Mouse (Mus musculus) gastrocnemius, adult 18-20 months (tissue): ENCODE measurements around the gene Golm1. TPM values are rescaled to one million over a fixed set of nuclear protein-coding genes. Genes with fewer than 3 reads are reported as not detected.
"Not testable (repeated sequence)": the region's sequence is repeated elsewhere in the genome, so short reads cannot be mapped to it uniquely, and the experiment has no call there.

Source experiments
- DNase-seq: peaks from one replicate; pipeline ENCODE4 v3.0.0; 2021; ENCODE audit warnings: low spot score
- long read RNA-seq, 2 experiments: library from polyadenylated mRNA; stranded (forward); transcript quantifications; one replicate each; pipeline ENCODE4 v2.0.0; 2021
- total RNA-seq, 2 experiments: library from RNA; stranded (reverse); gene quantifications; 2 replicates each; pipeline ENCODE4 v1.2.3; 2021

The Golm1 gene
- 1 to 10 TPM; 5.7 to 7.5 TPM for total RNA-seq
- long read RNA-seq, experiment 1, partial matches to known transcripts = 18 of 23 reads
- long read RNA-seq, experiment 1, other reads (novel, unspliced or antisense) = 2 of 23 reads
- long read RNA-seq, experiment 2, partial matches to known transcripts = 6 of 12 reads
- long read RNA-seq, experiment 2, other reads (novel, unspliced or antisense) = 4 of 12 reads

DNA sequence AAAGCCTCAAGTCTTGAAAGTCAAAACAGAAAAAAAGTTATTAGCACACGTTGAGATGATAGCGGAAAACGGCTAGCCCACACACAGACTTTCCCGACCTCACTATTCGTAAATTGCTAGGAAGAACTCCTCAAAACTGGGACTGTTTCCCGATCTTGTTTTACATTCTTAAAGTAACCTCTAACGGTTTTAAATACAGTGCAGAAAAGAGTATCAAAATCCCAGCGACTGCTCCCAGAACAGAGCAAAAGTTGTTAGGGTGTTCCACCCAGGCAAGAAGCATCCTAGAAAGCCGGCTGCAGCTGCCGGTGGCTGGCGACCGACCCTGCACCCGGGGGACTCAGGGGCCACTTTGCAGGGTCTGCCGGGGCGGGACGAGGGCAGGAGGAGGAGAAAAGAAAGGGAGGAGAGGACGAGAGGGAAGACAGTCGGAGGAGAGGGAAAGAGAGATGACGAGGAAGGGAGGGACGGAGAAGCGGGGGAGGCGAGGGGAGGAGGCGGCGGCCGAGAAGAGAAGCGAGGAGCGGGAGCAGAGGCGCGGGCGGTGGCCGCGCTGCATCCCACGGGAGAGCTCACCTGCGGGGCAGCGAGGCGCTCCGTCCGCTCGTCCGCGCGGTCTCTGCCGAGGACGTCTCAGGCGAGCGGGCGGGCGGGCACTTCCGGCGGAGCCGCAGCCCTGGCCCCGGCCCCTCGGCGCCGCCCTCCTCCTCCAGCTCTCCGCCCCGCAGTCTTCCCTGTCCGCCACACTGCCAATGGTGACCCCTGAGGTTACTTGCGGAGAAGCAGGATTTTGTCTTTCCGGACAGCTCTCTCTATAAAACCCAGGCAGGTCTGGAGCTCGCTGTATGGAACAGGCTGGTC is at the start of gene Golm1:
Gene Golm1 (minus strand): TSS at position 661 of the 861 bp plus-strand sequence.
- DNase-seq = peak; percentile 24

DNA sequence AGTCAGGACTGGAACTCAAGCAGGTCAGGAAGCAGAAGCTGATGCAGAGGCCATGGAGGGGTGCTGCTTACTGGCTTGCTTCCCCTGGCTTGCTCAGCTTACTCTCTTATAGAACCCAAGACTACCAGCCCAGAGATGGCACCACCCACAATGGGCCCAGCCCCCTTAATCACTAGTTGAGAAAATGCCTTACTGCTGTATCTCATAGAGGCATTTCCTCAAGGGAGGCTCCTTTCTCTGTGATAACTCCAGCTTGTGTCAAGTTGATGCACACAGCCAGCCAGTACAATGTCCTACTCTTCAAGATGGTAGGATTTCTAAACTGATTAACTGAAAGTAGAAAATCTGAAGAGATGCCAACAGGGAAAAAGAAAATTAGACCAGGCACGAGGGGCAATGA is 46.5 kb upstream of the Golm1 start:
- DNase-seq = not testable (repeated sequence)

GRCm38 (mm10) chr13:59719475-59719874 is 43.9 kb upstream of the Golm1 start:
- no peak for DNase-seq

- DNase-seq = not testable (repeated sequence)
Measured at GRCm38 (mm10) chr13:59718857-59719440, 43.3 kb upstream of the Golm1 start.

DNA sequence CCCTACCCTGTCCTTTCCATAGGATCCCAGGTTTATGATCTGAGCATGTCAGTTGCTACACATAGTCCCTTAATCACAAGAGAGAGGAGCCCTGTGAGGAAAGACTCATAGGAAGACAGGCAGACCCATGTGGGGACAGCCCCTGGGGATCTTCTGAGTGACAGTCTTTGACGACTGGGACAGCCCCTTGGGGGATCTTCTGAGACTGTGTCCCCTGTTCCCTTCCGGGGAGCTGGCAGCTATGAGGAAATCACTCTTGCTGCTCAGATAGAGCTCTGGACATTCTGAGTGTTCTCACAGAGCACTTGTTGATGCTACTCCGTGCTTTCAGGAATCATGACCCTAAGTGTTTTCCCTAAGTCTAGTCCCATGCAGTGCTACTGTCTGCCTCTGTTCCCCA is 38.1 kb upstream of the Golm1 start:
- DNase-seq = no peak

- DNase-seq = not testable (repeated sequence)
Measured at GRCm38 (mm10) chr13:59711984-59712383, 36.4 kb upstream of the Golm1 start, which contains the start of gene Spata31d1b. Gene Spata31d1b (plus strand): TSS chr13:59712284.

DNA sequence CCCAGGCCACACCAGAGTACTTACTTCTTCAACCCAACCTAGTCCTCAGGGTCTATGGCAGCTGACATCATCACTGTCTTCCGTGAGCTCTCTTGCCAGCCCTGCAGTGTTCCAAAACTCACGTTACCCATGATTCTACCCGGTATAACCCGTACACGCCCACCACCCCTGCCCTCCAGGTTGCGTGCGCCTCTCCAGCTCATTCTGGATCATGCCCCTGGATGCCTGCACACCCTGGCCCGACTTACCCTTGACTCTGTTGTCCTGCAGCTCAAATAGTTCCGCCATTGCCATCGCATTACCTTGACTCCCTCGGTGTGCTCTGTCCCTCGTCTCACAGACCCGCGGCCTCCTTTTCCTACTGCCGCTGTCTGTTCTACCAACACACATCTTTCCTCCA is 34.6 kb upstream of the Golm1 start, which contains the start of gene Spata31d1a:
Gene Spata31d1a (minus strand): TSS at position 101 of the 400 bp plus-strand sequence.
- DNase-seq = no peak

GRCm38 (mm10) chr13:59704562-59704961 is 29.0 kb upstream of the Golm1 start:
- DNase-seq = no peak

DNA sequence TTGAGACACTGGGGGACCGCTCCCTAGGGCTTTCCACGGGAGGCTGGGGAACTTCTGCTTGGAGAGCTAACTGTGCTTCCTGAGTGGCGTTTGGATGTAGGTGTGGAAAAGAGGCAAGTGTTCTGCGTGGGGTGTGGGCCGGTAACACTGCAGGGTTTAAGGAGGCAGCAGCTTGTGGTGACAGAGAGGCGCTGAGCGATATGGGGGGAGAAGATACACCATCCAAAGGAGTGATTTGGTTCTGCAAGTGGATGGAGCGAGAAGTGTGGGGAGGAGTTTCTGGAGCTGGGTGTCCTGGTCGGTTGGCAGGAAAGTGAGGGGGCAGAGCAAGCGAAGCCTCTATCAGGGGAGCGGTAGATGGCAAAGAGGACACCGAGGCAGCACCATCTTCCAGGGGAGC is 27.9 kb upstream of the Golm1 start:
- no peak for DNase-seq

- DNase-seq = not testable (repeated sequence)
Measured at GRCm38 (mm10) chr13:59700137-59700536, 24.5 kb upstream of the Golm1 start.

- DNase-seq = no peak
Measured at GRCm38 (mm10) chr13:59699131-59699530, 23.5 kb upstream of the Golm1 start.

- DNase-seq = no peak
Measured at GRCm38 (mm10) chr13:59695781-59696180, 20.2 kb upstream of the Golm1 start.

GRCm38 (mm10) chr13:59694008-59694407 is 18.4 kb upstream of the Golm1 start, which contains the start of gene 4921517D22Rik:
Gene 4921517D22Rik (minus strand): TSS chr13:59694108.
- no peak for DNase-seq

DNA sequence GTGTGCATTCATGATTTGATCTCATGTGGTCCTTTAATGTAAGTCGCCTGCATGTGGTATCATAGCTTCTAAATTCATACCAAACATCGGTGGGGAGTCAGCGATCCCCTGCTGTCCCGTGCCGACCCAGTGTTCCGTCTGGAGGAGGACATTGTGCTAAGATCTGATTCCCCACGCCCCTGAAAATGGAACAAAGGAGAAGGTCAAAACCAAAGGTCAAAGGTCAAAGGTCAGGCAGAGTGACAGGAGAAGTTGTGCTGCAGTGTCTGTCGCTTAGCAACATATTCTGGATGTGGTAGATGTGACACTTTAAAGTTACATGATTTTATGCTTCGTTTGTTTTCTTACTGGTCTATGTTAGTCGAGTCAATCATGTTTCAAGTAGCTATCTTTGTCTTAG is 15.9 kb upstream of the Golm1 start:
- DNase-seq = no peak

DNA sequence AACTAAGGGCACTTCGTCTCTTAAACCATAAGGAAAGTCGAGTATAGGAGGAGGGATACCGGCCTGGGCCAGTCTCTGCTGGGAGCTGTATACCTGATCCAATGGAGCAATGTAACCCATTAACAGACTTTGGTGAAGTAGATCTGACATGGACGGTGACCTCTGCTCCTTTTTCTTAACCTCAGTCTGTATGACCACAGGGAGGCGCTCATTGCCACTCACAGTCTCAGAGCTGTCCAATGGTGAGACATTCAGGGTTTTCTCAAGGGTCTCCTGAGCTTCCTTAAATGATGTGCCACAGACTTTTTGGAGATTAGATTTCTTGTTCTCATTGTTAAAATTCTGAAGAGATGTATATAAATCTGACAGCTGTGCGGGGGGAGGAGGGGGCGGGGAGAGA is 15.0 kb upstream of the Golm1 start:
- no peak for DNase-seq

GRCm38 (mm10) chr13:59689843-59690242 is 14.2 kb upstream of the Golm1 start:
- no peak for DNase-seq

GRCm38 (mm10) chr13:59689313-59689712 is 13.7 kb upstream of the Golm1 start:
- no peak for DNase-seq

GRCm38 (mm10) chr13:59688338-59688770 is 12.7 kb upstream of the Golm1 start:
- peak; percentile 16 for DNase-seq

GRCm38 (mm10) chr13:59685236-59685635 is 9.6 kb upstream of the Golm1 start:
- DNase-seq = no peak

DNA sequence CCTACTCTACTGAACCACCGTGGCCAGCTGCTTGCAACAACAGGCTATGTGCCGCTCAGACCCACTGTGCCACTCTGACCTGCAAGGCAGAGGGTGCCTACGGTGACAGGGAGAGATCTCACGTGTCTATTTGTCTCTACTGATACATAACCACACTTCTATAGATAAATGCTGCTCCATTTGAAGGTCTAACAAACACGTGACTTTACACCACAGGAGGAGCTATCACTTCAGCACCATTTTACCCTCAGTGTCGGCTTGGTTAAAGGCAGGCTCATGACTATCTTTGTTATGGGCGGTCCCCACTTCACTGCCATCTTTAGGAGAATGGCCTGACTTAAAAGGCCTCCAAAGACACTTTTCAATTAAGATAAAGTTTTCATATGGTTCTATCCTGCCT is 7.0 kb upstream of the Golm1 start:
- no peak for DNase-seq

GRCm38 (mm10) chr13:59679908-59680307 is 4.3 kb upstream of the Golm1 start:
- DNase-seq = no peak

- DNase-seq = no peak
Measured at GRCm38 (mm10) chr13:59679306-59679705, 3.7 kb upstream of the Golm1 start.
